Mouse (Mus musculus): ENCODE measurements around the gene Yeats2. TPM values are rescaled to one million over a fixed set of nuclear protein-coding genes. Genes with fewer than 3 reads are reported as not detected.
"Not testable (repeated sequence)": the region's sequence is repeated elsewhere in the genome, so short reads cannot be mapped to it uniquely, and the experiment has no call there.

Yeats2 gene
- 24.0 and 26.3 TPM in 2 replicates for polyA plus RNA-seq (2015; fragmentation: Nextera tagmentation; extraction: Ambion mirVana)

DNA sequence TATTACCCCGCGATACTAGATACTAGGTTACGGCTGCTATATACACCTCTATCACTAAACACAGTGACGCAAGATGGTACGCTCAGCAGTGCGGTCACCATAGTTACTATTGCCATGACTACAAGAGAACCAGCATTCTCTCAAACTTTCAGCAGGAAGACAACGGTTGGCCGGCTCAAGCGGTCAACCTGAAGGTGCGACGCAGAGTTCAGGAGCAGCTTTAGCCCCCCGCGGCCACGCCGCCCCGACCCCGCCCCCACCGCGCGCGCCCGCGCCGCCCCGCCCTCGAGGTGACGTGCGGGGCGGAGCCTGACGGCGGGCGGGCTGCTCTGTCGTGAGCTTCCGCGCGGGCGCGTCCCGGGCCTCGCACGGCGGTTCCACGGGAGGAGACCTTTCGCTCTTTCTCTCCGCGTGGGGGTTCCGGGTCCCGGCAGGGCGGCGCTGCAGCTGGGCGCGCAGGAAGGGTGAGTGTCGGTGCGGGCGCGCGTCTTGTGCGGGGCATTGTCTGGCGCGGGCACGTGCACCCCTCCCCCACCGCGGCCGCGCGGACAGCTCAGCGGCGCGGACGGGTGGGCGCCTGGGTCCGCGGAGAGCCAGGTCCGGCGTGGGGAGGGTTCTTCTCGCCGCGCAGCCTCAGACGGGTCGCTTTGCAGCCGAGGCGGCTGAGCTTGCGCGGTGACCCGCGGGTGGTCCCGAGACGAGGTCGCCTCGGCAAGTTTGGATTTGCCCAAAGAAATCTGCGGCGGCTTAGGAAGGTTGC, at the start of gene Yeats2:
Gene Yeats2, plus strand, starts transcription at position 292 of the 760 bp plus-strand sequence.
- H3K4me1 ChIP-seq, result peaks cover 22% of the 10 kb centered on the region
- under 1% methylated on average over 89 of the region's 92 CpGs for WGBS
- no peaks in the 10 kb centered on the region for H3K9me3 ChIP-seq
- no peaks in the 10 kb centered on the region for H3K27me3 ChIP-seq (replicated peaks)
- H3K4me3 ChIP-seq, result peak within 1 kb of the TSS; percentile 84
- peak within 1 kb of the TSS; percentile 65 for H3K4me2 ChIP-seq
- peak within 1 kb of the TSS; percentile 98 for H3K27ac ChIP-seq
- H3K9ac ChIP-seq, result peak within 1 kb of the TSS; percentile 94
- peaks cover 5% of the 10 kb centered on the region for H3K36me3 ChIP-seq (replicated peaks)
- ATAC-seq (replicated peaks), result peak; percentile 96

DNA sequence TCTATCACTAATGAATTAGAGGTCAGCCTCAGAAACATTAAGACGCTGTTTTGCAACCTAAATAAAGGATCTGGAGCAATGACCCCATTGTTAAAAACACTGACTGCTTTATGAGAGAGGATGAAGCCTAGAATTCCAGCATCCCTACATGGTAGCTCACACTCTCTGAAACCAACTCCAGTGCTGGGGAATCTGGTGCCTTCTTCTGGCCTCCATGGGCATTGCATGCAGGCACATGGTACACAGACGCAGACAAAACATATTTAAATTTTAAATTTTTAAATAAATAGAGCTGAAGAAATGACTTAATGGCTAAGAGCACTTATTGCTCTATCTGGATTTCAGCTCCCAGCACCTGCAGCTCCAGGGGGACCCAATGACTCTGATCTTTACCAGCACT, 44.9 kb upstream of the Yeats2 start:
- H3K27ac ChIP-seq, result no peak overlapping the region
- H3K9me3 ChIP-seq, result no peaks in the 10 kb centered on the region
- no peaks in the 10 kb centered on the region for H3K36me3 ChIP-seq (replicated peaks)
- H3K4me3 ChIP-seq, result no peak overlapping the region
- 75% methylated on average over 2 of the region's 2 CpGs for WGBS
- H3K4me1 ChIP-seq, result peaks cover 10% of the 10 kb centered on the region
- no peaks in the 10 kb centered on the region for H3K27me3 ChIP-seq (replicated peaks)
- H3K4me2 ChIP-seq, result no peak overlapping the region
- no peak overlapping the region for H3K9ac ChIP-seq
- ATAC-seq (replicated peaks), result no peak

DNA sequence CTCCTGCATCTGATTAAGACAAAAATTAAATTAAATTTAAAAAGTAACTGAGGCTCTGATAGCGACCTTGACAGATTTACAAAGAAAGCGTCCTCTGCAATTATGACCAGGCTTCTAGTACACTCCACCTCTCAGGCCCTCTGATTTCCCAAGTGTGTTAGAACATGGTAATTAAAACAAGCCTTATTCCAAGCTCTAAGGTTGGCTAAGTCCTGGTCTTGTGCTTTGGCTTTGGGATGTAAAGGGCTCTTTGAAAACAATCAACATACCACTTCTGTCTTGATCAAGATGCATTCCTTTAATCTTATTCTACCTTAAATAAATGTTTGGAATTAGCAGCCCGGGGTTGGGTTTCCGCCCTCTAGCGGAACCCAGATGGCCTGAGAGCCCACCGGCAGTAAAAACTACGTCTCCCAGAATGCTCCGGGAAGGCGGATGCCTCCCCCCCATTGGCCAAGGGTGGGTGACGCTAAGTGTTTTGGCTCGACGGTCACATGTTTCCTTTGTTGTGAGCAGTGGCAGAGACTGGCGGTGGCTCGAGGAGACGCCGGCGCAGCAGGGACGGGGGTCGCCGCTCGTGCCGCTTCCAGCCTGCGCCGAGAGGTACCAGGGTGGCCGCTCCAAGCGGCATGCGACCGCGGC, 43.7 kb upstream of the Yeats2 start, which contains the start of gene Klhl24:
Gene Klhl24, plus strand, starts transcription at position 474 of the 642 bp plus-strand sequence.
- peak; percentile 98 for ATAC-seq (replicated peaks)
- H3K27ac ChIP-seq, result peak within 1 kb of the TSS; percentile 97
- H3K9me3 ChIP-seq, result no peaks in the 10 kb centered on the region
- peaks cover 10% of the 10 kb centered on the region for H3K4me1 ChIP-seq
- H3K27me3 ChIP-seq (replicated peaks), result no peaks in the 10 kb centered on the region
- H3K4me2 ChIP-seq, result peak within 1 kb of the TSS; percentile 54
- no peaks in the 10 kb centered on the region; the same call in 1 of the 2 replicates for H3K36me3 ChIP-seq (replicated peaks)
- WGBS, result 1% methylated on average over 29 of the region's 29 CpGs
- peak within 1 kb of the TSS; percentile 97 for H3K9ac ChIP-seq
- peak within 1 kb of the TSS; percentile 76 for H3K4me3 ChIP-seq

DNA sequence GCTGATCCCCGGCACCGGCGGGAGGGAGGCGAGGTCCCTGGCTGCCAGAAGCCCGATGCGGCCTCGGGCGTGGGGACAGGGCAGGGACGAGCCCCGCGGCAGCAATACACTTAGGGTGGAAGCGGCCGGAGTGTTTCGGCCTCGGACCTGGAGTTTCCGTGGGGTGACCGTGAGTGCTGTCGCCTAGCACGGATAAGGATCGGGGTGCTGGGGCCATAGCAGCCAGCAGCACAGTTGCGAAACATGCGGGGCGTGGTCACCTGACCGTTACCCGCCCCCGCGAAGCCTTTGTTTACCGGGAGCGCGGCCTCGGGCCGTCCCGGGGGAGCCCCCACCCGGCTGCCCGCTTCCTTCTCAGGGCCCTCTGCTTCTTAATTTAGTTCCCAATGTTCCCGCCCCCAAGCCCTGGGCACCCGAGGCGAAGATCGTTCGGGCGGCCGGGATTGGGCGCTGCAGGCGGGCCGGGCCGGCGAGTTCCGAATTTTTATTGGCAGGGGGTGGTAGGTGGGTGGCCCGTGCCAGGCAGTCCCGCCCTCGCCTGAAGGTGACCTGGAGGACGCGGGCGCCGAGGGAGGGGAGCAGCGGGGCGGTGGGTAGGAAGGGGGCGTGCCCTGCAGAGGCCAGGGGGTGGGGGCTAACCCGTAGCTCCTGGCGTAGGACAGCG, 43.0 kb upstream of the Yeats2 start:
- H3K27me3 ChIP-seq (replicated peaks), result no peaks in the 10 kb centered on the region
- peaks cover 5% of the 10 kb centered on the region for H3K36me3 ChIP-seq (replicated peaks)
- H3K4me2 ChIP-seq, result peak overlapping the region; percentile 54
- H3K4me3 ChIP-seq, result peak overlapping the region; percentile 76
- H3K27ac ChIP-seq, result peak overlapping the region; percentile 97
- WGBS, result 0% methylated on average over 60 of the region's 61 CpGs
- peaks cover 10% of the 10 kb centered on the region for H3K4me1 ChIP-seq
- peak overlapping the region; percentile 97 for H3K9ac ChIP-seq
- H3K9me3 ChIP-seq, result no peaks in the 10 kb centered on the region
- peak; percentile 92 for ATAC-seq (replicated peaks)

DNA sequence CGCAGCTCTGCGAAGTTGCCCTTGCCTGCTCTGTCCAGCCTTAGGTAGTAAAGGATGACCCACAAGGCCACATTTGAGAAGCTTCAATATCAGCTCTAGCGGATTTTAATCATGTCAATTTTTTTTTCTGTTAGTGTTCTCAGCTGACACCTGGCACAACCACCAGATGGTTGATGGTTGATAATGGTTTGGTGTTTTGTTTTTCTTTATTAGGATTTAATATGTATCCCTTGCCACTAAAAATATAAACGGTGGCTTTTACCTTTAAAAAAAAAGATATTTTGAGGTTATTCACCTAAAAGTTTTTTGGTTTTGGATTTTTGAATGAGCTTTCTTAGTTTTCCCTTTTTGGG, 42.5 kb upstream of the Yeats2 start:
- peaks cover 9% of the 10 kb centered on the region for H3K36me3 ChIP-seq (replicated peaks)
- H3K27me3 ChIP-seq (replicated peaks), result no peaks in the 10 kb centered on the region
- ATAC-seq (replicated peaks), result no peak
- H3K4me2 ChIP-seq, result peak overlapping the region; percentile 54
- H3K27ac ChIP-seq, result peak overlapping the region; percentile 97
- 9% methylated on average over 4 of the region's 4 CpGs for WGBS
- peak overlapping the region; percentile 97 for H3K9ac ChIP-seq
- peaks cover 3% of the 10 kb centered on the region; the same call in 1 of the 2 replicates for H3K9me3 ChIP-seq
- peak overlapping the region; percentile 76 for H3K4me3 ChIP-seq
- H3K4me1 ChIP-seq, result peaks cover 10% of the 10 kb centered on the region

DNA sequence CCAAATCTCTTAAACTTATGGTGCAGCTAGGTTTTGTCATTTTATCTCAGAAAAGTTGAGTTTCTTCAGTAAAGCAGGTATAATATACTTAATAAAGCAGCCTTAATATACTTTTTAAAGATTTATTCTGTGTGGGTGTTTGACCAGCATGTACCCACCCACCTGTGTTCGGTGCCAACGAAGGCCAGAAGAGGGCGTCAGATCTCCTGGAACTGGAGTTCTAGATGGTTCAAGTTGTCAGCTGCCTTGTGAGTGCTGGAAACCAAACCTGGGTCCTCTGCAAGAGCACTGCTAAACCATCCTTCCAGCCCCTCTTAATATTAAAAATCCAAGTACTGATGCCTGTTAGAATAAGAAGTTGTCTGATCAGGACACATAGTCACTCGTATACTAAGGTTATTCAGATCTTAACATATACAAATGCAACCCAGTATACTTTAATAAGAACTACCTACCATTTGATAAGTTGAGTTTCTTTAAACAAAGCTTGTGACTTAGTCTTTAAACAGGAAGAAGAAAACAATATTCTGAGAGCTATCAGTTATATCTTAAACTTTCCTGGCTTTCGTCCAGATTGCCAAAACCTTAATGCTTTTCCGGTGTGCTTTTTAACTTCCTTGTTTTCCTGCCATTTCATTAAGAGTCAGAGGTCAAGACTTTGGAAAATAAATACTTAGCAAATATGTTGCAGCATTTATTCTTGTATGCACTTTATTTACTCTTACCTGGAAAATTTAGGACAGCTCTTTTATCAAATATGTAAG, 41.8 kb upstream of the Yeats2 start:
- peak overlapping the region; percentile 54 for H3K4me2 ChIP-seq
- no peaks in the 10 kb centered on the region for H3K27me3 ChIP-seq (replicated peaks)
- no peak overlapping the region for H3K27ac ChIP-seq
- H3K9ac ChIP-seq, result no peak overlapping the region
- H3K36me3 ChIP-seq (replicated peaks), result peaks cover 16% of the 10 kb centered on the region
- H3K4me3 ChIP-seq, result peak overlapping the region; percentile 76; the same call in 1 of the 2 replicates
- peaks cover 10% of the 10 kb centered on the region for H3K4me1 ChIP-seq
- H3K9me3 ChIP-seq, result peaks cover 8% of the 10 kb centered on the region
- 93% methylated on average over 6 of the region's 6 CpGs for WGBS
- ATAC-seq (replicated peaks), result no peak

DNA sequence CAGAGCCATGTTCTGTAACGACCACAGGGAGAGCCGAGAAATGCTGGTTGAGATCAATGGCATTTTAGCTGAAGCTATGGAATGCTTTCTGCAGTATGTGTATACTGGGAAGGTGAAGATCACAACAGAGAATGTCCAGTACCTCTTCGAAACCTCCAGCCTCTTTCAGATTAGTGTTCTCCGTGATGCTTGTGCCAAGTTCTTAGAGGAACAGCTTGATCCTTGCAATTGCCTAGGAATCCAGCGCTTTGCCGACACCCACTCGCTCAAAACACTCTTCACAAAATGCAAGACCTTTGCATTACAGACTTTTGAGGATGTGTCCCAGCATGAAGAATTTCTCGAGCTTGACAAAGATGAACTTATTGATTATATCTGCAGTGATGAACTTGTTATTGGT, 33.9 kb upstream of the Yeats2 start:
- no peaks in the 10 kb centered on the region for H3K27me3 ChIP-seq (replicated peaks)
- 93% methylated on average over 8 of the region's 8 CpGs for WGBS
- no peak overlapping the region for H3K4me2 ChIP-seq
- 0 out of 2 replicates have a peak, but pooled peaks cover 8% of the 10 kb centered on the region for H3K4me1 ChIP-seq
- no peak overlapping the region for H3K9ac ChIP-seq
- H3K9me3 ChIP-seq, result peaks cover 8% of the 10 kb centered on the region
- ATAC-seq (replicated peaks), result no peak
- no peak overlapping the region for H3K4me3 ChIP-seq
- peaks cover 51% of the 10 kb centered on the region for H3K36me3 ChIP-seq (replicated peaks)
- no peak overlapping the region for H3K27ac ChIP-seq

DNA sequence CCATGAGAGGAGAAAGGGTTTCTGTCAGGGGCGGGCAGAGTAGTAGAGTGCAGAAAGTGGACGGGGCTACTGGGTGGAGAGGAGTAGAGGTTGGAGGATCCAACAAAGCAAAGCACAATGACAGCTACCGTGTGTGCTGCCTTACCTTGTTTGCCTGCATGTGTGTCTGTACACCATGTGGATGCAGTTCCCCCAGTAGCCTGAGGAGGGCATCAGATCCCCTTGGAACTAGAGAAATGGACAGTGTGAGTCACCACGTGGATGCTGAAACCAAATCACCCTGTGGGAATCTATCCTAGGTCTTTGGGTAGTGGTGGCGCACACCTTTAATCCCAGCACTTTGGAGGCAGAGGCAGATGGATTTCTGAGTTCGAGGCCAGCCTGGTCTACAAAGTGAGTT, 31.9 kb upstream of the Yeats2 start:
- Histone ChIP-seq H3K27ac (no peak overlapping the region), H3K4me2 (no peak overlapping the region), H3K36me3 (replicated peaks) (peaks cover 40% of the 10 kb centered on the region), H3K27me3 (replicated peaks) (no peaks in the 10 kb centered on the region), H3K9ac (no peak overlapping the region), H3K9me3 (no peaks in the 10 kb centered on the region), H3K4me3 (no peak overlapping the region), H3K4me1 (0 out of 2 replicates have a peak, but pooled peaks cover 11% of the 10 kb centered on the region)
- no peak for ATAC-seq (replicated peaks)
- WGBS, result 98% methylated on average over 6 of the region's 6 CpGs

DNA sequence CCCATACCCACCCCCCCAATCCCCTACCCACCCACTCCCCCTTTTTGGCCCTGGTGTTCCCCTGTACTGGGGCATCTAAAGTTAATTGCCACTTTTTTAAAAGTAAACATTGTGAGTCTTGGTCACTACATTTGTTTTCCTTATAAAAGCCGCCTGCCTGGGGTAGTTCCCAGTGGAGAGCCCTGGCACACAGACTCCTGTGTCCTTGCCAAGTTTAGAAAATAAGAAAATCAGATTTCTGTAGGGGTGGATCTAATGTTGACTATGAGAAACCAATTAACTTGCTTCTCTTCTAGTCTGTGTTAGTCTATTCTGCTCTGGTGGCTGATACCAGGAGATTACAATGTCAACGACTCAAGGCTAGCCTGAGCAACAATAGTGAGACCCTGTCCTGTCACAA, 28.2 kb upstream of the Yeats2 start:
- no peak for ATAC-seq (replicated peaks)
- H3K36me3 ChIP-seq (replicated peaks), result peaks cover 35% of the 10 kb centered on the region
- no peak overlapping the region for H3K27ac ChIP-seq
- no peak overlapping the region for H3K4me2 ChIP-seq
- H3K4me1 ChIP-seq, result 0 out of 2 replicates have a peak, but pooled peaks cover 11% of the 10 kb centered on the region
- no peak overlapping the region for H3K4me3 ChIP-seq
- 73% methylated on average over 2 of the region's 2 CpGs for WGBS
- no peaks in the 10 kb centered on the region for H3K9me3 ChIP-seq
- no peak overlapping the region for H3K9ac ChIP-seq
- H3K27me3 ChIP-seq (replicated peaks), result no peaks in the 10 kb centered on the region

DNA sequence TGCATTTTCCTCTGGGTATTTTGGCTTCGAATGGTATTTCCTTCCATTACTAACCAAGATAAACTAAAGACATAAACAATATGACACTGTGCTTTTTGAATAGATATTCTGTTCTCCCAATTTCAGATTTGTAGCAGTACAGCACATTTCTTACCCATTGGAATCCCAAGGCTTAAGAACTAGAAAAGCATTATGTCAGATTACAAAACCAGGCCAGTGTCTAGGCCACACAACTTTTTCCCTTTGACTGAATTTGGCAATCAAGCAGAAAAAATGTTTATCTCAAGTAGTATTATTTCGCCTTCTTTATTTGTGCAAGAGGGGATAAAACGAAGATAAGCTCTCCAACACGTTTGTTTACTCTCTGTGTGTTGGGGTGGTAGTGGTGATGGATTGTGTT, 24.8 kb upstream of the Yeats2 start:
- Histone ChIP-seq H3K4me1 (0 out of 2 replicates have a peak, but pooled peaks cover 16% of the 10 kb centered on the region), H3K4me3 (no peak overlapping the region), H3K27me3 (replicated peaks) (no peaks in the 10 kb centered on the region), H3K9me3 (no peaks in the 10 kb centered on the region), H3K36me3 (replicated peaks) (peaks cover 34% of the 10 kb centered on the region), H3K4me2 (no peak overlapping the region), H3K9ac (no peak overlapping the region), H3K27ac (no peak overlapping the region)
- WGBS, result 84% methylated on average over 4 of the region's 4 CpGs
- no peak for ATAC-seq (replicated peaks)

DNA sequence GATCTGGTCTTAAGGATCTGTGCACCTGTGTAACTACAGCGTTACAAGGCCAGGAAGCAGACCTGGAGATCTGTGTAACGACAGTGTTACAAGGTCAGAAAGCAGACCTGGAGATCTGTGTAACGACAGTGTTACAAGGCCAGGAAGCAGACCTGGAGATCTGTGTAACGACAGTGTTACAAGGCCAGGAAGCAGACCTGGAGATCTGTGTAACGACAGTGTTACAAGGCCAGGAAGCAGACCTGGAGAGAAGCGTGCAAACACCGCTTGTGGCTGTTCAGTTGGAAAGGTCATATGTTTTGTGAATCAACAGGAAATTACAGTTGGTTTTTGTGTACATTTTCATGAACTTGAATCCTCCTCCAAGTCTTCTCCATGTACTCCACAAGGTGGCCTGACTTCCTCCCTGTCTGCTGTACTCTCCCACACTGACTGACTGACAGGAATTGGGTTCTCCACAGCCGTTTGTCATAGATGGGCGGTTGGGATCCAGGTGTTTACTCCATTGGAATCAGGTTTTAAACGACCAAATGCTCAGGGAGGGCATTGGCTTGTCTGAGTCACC, 14.5 kb upstream of the Yeats2 start:
- H3K4me3 ChIP-seq; ATAC-seq (replicated peaks); H3K27me3 ChIP-seq (replicated peaks); H3K9me3 ChIP-seq; H3K4me1 ChIP-seq; H3K9ac ChIP-seq; H3K27ac ChIP-seq; H3K4me2 ChIP-seq: not testable (repeated sequence)
- 85% methylated on average over 10 of the region's 10 CpGs for WGBS
- H3K36me3 ChIP-seq (replicated peaks), result peaks cover 38% of the 10 kb centered on the region

All from midbrain, embryonic 15.5 days (tissue).